Mouse (Mus musculus) heart, embryonic 12.5 days (tissue): ENCODE results near the gene Gnat1. TPM values are rescaled to one million over a fixed set of nuclear protein-coding genes. Genes with fewer than 3 reads are reported as not detected.
A peak's percentile ranks its signal among the peaks of the same experiment; 100 is the strongest.

Source experiments
- ATAC-seq: fragments of 200-750 bp; cut with Nextera tagmentation; 2 replicates; pipeline ENCODE4 v1.8.0; 2017; ENCODE audit warnings: moderate TSS enrichment, moderate library complexity; ENCODE audit not compliant: insufficient number of reproducible peaks, low FRiP score
- H3K27ac ChIP-seq: fragments of 300-500 bp; sonication (generic); 2 replicates; pipeline ENCODE4 v1.5.1; 2016; ENCODE audit warnings: mild to moderate bottlenecking, moderate library complexity; ENCODE audit not compliant: poor library complexity, severe bottlenecking
- H3K27me3 ChIP-seq: fragments of 300-500 bp; sonication (generic); replicated peaks from 2 replicates; pipeline ENCODE4 v1.6.1; 2016; ENCODE audit warnings: mild to moderate bottlenecking, moderate library complexity
- H3K36me3 ChIP-seq: fragments of 300-500 bp; sonication (generic); 2 replicates; pipeline ENCODE4 v1.6.1; 2016; ENCODE audit warnings: mild to moderate bottlenecking, moderate library complexity
- H3K4me1 ChIP-seq: fragments of 300-500 bp; sonication (generic); replicated peaks from 2 replicates; pipeline ENCODE4 v1.6.1; 2016; ENCODE audit warnings: mild to moderate bottlenecking
- H3K4me2 ChIP-seq: fragments of 300-500 bp; sonication (generic); 2 replicates; pipeline ENCODE4 v1.6.1; 2016; ENCODE audit warnings: mild to moderate bottlenecking, moderate library complexity
- H3K4me3 ChIP-seq: fragments of 300-500 bp; sonication (generic); 2 replicates; pipeline ENCODE4 v1.5.1; 2016; ENCODE audit warnings: mild to moderate bottlenecking
- H3K9ac ChIP-seq: fragments of 300-500 bp; sonication (generic); 2 replicates; pipeline ENCODE4 v1.6.1; 2016; ENCODE audit warnings: mild to moderate bottlenecking, moderate library complexity
- H3K9me3 ChIP-seq: fragments of 300-500 bp; sonication (generic); replicated peaks from 2 replicates; pipeline ENCODE4 v1.6.1; 2016; ENCODE audit warnings: mild to moderate bottlenecking, moderate library complexity
- whole genome bisulfite sequencing: fragments of 180-500 bp; shearing (Covaris S2); methylation state at CpG from one replicate; pipeline ENCODE4 v1.1.7; 2016; 5-methylcytosine and 5-hydroxymethylcytosine counted together
- polyA plus RNA-seq: library from polyadenylated mRNA; unstranded; fragments of >200 nt; fragmentation: Nextera tagmentation; extraction: Ambion mirVana; gene quantifications from 2 replicates; pipeline ENCODE4 v1.2.1, GENCODE M21; 2016

Gnat1 gene
- polyA plus RNA-seq, 1 experiment from 2014 or later, result 0.97 TPM

DNA sequence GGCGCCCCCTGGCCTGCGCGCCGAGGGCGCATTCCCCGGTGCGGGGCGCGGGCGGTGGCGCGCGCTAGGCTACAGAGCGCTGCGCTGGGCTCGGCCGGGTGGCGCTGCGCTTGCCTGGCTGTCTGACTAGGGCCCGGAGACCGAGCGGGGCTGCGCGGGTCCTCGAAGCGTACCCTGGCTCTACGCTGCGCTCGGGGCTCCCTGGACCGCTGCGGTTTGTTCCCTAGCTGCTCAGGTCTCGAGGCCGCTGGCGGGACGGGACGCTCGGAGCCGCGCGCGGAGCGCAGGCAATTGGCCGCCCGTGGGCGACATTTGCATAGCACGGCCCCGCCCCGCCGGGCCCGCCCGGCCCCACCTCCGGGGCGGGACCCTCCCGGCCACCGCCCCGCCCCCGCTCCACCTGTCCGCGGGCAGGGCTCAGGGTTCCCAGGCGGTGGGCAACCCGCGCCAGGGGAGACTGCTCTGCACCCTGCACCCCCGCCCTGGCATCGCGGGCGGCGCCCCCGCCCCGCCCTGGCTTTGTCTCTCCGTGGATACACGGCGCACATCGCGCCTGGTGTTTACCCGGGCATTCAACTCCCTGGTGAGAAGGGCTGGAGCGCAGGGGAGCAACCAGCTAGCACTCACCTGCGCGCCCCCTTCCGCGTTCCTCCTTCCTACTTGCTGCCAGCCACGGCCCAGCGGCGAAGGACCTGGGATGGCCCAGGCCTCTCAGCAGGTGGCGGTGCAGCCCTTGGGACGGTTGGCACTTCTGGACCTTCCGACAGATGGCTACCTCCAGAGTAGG lies 30.4 kb upstream of the Gnat1 start, which contains the start of gene Sema3f:
Gene Sema3f, minus strand, starts transcription at position 779 of the 787 bp plus-strand sequence.
- Histone ChIP-seq H3K4me1 (peaks cover 61% of the 10 kb centered on the region), H3K27me3 (peaks cover 63% of the 10 kb centered on the region)
- WGBS, result 1% methylated on average over 81 of the region's 86 CpGs

DNA sequence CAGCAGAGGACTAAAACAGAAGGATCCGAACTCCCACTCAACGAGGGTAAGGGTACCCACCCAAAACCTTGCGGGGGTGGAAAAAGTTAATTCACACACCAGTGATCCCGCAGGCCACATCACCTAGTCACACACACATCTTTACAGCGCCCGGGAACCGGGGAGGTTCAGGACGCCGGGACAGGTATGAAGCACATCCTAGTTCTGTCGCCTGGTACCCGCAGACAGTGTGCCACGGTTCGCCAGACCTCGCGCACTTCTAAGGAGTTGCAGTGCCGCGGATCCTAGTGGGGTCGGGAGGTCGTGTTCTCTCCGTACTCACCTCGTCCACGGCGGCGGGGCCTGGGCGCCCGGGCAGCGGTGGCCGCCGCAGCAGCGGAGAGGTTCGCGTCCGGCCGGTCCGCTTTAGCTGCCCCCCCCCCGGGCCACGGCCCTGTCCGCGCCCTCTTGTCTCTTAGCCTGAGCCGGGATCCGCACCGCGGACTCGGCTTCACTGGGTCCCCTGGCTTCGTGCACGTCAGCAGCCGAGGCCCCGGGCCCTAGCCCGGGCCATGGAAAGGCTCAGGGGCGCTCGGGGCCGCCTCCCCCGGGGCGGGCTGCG lies 29.7 kb upstream of the Gnat1 start:
- peaks cover 61% of the 10 kb centered on the region for H3K4me1 ChIP-seq

More for the DNA sequence above, 30.4 kb upstream of the Gnat1 start, which contains the start of gene Sema3f:
- H3K9me3 ChIP-seq, result no peaks in the 10 kb centered on the region
- H3K27ac ChIP-seq, result 0 out of 2 replicates have a peak within 1 kb of the TSS, but pooled peaks have one; percentile 6
- H3K4me3 ChIP-seq, result peak within 1 kb of the TSS; percentile 65
- peak within 1 kb of the TSS; percentile 75 for H3K9ac ChIP-seq
- H3K36me3 ChIP-seq, result no peaks in the 10 kb centered on the region
- peak within 1 kb of the TSS; percentile 98 for H3K4me2 ChIP-seq
- ATAC-seq, result peak; percentile 84

DNA sequence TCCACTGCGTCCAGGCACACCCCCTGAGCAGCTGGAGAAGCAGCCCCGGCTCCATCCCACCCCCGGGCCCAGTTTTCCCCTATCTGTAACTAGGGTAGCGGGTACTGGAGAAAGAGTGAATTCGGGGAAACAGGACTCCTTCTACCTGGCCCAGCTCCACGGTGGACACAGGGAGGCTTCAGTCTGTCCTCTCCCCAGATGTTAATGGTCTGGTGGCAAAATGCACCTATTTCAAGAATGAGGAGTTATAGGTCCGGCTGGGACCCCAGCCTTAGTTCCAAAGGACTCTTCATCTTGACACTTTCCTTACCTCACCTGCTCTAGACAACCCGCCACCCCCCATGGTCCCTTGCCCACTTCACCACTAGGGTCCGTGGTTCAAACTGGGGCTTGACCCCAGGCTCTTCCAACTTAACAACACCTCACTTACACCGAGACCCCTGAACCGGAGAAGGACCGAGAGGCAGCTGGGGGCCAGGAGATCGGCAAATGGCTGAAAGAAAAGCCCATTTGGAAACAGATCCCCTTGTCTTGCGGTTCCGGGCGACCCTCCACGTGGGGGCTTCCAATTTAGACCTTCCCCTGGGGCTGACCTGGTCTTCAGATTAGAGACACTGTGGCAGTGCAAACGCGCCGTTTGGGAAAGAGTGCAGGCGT lies 29.1 kb upstream of the Gnat1 start:
- 3% methylated on average over 21 of the region's 21 CpGs for WGBS
- no peak overlapping the region for H3K27ac ChIP-seq
- H3K4me1 ChIP-seq, result peaks cover 61% of the 10 kb centered on the region

More for the DNA sequence above, 29.7 kb upstream of the Gnat1 start:
- Histone ChIP-seq H3K27ac (0 out of 2 replicates have a peak overlapping the region, but pooled peaks have one; percentile 6), H3K4me3 (peak overlapping the region; percentile 65), H3K9me3 (no peaks in the 10 kb centered on the region), H3K27me3 (peaks cover 63% of the 10 kb centered on the region), H3K4me2 (peak overlapping the region; percentile 98), H3K36me3 (no peaks in the 10 kb centered on the region), H3K9ac (peak overlapping the region; percentile 75)
- no peak; the same call in 1 of the 2 replicates for ATAC-seq
- under 1% methylated on average over 55 of the region's 55 CpGs for WGBS

DNA sequence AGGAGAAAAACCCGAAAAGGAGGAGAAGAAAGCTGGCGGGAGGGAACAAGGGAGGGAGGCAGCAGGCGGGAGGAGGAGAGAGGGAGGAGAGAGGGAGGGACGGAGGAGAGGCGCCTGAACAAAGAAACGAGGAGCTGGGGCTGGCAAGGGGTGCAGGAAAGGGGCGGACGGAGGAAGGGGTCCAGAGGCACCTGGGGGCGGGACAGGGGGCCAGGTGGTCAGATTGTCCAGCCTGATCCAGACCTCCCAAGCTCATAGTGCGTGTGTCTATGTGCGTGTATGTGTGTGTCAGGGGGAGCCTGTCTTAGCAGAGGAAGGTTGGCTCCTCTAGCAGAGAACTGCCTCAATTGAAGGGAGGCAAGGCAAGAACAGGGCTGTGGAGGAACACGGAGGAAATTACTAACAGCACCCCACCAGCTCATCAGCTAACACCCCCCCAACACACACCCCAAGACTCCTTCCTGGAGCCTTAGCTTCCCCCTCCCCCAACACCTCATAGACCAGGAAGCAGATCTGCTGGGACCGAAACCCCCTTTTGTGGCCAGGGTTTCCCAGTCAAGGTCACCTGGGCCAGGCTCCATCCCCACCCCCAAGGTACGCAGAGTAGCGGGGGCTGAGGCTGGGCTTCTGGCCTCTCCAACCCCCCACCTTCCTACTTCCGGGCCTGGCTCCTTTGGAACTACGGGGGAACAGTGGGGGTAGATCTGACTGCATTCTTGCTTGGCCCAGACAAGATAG lies 28.4 kb upstream of the Gnat1 start:
- H3K9me3 ChIP-seq, result no peaks in the 10 kb centered on the region
- peak overlapping the region; percentile 75 for H3K9ac ChIP-seq
- H3K27ac ChIP-seq, result 0 out of 2 replicates have a peak overlapping the region, but pooled peaks have one; percentile 10
- no peaks in the 10 kb centered on the region for H3K36me3 ChIP-seq
- H3K4me3 ChIP-seq, result peak overlapping the region; percentile 65
- peaks cover 63% of the 10 kb centered on the region for H3K27me3 ChIP-seq
- 2% methylated on average over 17 of the region's 17 CpGs for WGBS
- H3K4me2 ChIP-seq, result peak overlapping the region; percentile 98
- H3K4me1 ChIP-seq, result peaks cover 65% of the 10 kb centered on the region
- peak; percentile 3; the same call in 1 of the 2 replicates for ATAC-seq

More for the DNA sequence above, 29.1 kb upstream of the Gnat1 start:
- no peak for ATAC-seq
- H3K4me3 ChIP-seq, result peak overlapping the region; percentile 65
- peaks cover 63% of the 10 kb centered on the region for H3K27me3 ChIP-seq
- peak overlapping the region; percentile 75 for H3K9ac ChIP-seq
- no peaks in the 10 kb centered on the region for H3K9me3 ChIP-seq
- H3K36me3 ChIP-seq, result no peaks in the 10 kb centered on the region
- peak overlapping the region; percentile 98 for H3K4me2 ChIP-seq

DNA sequence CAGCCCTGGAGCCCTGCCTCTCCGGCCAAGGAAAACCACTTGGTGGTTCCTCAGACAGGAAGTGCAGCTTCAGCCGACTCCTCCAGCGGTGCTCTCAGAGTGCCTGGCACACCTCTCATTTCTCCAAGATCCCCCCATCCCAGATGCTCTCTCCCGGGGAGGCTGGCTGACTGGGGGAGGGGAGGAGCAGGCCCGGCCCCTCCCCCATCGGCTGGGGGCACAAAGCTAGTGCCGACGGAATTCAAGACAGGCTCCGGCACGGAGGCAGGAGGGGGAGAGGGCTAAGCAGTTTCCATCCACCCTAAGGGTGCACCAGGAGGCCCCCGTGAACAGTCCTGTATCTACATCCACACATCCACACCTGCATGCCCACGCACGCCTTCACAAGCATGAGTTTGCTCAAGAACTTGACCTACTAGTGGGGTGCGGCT lies 27.3 kb upstream of the Gnat1 start:
- ATAC-seq, result no peak
- H3K4me3 ChIP-seq, result peak overlapping the region; percentile 65
- no peaks in the 10 kb centered on the region for H3K36me3 ChIP-seq
- H3K4me1 ChIP-seq, result peaks cover 76% of the 10 kb centered on the region
- no peak overlapping the region for H3K27ac ChIP-seq
- H3K9ac ChIP-seq, result peak overlapping the region; percentile 75; the same call in 1 of the 2 replicates
- peak overlapping the region; percentile 98 for H3K4me2 ChIP-seq
- WGBS, result 3% methylated on average over 14 of the region's 14 CpGs
- peaks cover 61% of the 10 kb centered on the region for H3K27me3 ChIP-seq
- no peaks in the 10 kb centered on the region for H3K9me3 ChIP-seq

DNA sequence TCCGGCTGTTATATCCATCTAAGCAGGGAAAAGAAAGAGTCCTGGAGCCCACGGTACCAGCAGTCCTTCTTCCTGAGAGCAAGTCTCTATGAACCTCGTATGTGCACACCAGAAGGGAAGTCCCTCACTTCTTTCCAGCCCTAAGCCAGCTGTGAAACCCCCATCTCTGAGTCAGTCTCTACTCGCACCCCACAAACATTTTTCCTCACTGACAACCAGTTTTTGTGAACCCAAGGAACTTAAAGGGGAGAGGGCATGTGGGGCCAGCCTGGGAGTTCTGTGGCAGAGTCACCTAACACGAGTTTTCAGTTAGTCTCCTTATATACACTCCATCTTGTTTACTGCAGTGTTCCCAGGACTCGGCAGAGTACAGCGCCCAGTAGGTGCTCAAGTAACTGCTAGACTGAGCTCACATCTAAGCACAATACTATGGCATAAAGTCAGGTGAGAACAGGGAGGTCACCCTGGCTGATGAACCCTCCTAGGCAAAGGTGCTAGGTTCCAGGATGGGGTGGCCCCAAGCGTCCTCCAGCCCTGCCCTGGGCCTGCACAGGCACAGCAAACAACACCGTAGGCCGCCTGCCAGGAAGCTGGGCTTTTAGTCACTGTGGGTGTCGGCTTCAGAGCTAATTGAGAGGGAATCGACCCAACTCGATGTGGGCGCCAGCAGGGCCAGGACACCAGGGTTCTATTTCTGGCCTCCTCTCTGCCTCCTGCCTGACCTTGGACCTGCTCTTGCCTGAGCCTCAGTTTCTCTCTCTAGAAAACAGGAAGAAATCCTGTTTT lies 24.0 kb upstream of the Gnat1 start:
- no peaks in the 10 kb centered on the region for H3K36me3 ChIP-seq
- H3K4me1 ChIP-seq, result peaks cover 86% of the 10 kb centered on the region
- no peak overlapping the region for H3K4me2 ChIP-seq
- no peak overlapping the region for H3K9ac ChIP-seq
- H3K4me3 ChIP-seq, result no peak overlapping the region
- 57% methylated on average over 14 of the region's 14 CpGs for WGBS
- no peaks in the 10 kb centered on the region for H3K9me3 ChIP-seq
- ATAC-seq, result no peak
- peaks cover 33% of the 10 kb centered on the region for H3K27me3 ChIP-seq
- H3K27ac ChIP-seq, result no peak overlapping the region

DNA sequence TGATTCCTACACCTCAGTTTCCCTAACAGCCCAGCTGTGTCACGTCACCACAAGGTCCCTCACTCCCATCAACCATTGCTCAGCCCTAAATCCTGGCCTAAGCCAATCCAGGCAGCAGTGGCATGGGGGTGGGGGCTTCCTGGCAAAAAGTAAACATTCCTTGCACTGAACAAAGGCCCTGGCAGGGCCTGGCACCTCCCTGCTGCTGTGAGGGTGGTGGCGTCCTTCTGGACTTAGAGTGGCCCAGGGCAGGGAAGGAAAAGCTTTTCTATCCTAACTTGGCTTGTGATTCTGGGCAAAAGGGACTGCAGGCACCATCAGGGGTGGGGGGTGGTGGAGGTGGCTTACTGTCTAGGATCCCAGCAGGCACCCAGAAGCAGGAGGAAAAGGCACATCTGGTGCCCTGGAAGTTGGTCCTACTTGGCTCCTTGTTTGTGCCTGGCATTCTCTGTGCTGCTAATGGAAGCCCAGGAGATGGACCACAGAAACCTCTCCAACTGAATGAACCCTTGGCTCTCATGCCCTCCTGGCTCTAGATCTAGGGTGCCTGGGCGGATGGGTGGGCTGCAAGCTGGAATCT lies 23.2 kb upstream of the Gnat1 start:
- no peaks in the 10 kb centered on the region for H3K9me3 ChIP-seq
- no peak overlapping the region for H3K4me3 ChIP-seq
- H3K4me1 ChIP-seq, result peaks cover 86% of the 10 kb centered on the region
- no peaks in the 10 kb centered on the region for H3K36me3 ChIP-seq
- no peak overlapping the region for H3K9ac ChIP-seq
- H3K27me3 ChIP-seq, result peaks cover 26% of the 10 kb centered on the region
- ATAC-seq, result no peak
- no peak overlapping the region for H3K4me2 ChIP-seq
- H3K27ac ChIP-seq, result peak overlapping the region; percentile 1; the same call in 1 of the 2 replicates
- WGBS, result 73% methylated on average over 3 of the region's 3 CpGs

DNA sequence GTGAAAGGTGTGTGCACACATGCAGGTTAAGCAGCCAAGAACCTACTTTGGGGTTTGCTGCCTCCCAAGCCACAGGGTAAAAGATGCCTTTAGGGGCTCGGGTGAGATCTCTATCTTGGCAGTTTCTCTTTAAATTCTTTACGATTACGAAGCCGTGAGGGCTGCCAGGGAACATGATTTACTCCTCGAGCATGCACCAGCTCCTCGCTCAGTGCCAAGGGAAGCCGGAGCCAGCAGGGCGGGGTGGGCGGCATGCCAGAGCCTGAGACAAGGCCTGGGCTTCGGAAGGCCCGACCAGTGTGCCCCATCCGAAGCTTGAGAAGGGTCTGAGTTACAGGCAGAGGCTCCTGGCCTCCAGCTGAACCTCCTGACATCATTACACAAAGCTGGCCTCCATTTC lies 22.1 kb upstream of the Gnat1 start:
- no peaks in the 10 kb centered on the region for H3K9me3 ChIP-seq
- no peaks in the 10 kb centered on the region for H3K36me3 ChIP-seq
- 71% methylated on average over 12 of the region's 12 CpGs for WGBS
- H3K9ac ChIP-seq, result no peak overlapping the region
- no peak overlapping the region for H3K4me2 ChIP-seq
- H3K27ac ChIP-seq, result no peak overlapping the region
- ATAC-seq, result no peak
- H3K4me1 ChIP-seq, result peaks cover 85% of the 10 kb centered on the region
- H3K27me3 ChIP-seq, result peaks cover 15% of the 10 kb centered on the region
- H3K4me3 ChIP-seq, result no peak overlapping the region

DNA sequence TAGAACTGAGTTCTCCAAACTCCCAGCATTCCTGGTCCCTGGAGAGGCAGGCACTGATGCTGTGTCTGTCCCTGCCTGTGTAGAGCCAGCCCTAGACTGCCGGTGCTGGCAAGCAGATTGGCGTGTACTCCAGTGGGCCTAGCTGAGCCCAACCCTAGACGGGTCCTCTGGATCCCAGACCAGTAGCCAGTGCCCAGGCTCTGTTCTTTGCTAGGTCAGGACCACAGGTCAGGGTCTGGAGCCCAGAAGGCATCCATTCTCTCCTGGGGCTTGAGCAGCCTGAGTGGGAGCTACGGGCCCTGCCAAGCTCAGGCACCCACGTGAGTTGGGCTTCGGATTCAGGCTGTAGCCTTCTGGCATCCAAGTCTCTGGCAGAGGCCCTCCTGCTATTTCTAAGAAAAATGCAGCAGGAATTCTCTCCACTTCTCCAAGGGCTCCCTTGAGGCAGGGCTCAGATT lies 20.6 kb upstream of the Gnat1 start:
- Histone ChIP-seq H3K36me3 (no peaks in the 10 kb centered on the region), H3K27ac (peak overlapping the region; percentile 57), H3K4me3 (no peak overlapping the region), H3K4me1 (peaks cover 89% of the 10 kb centered on the region), H3K4me2 (no peak overlapping the region), H3K9ac (no peak overlapping the region), H3K9me3 (no peaks in the 10 kb centered on the region), H3K27me3 (peaks cover under 1% of the 10 kb centered on the region)
- 35% methylated on average over 6 of the region's 6 CpGs for WGBS
- ATAC-seq, result no peak
